Mouse (Mus musculus) adrenal gland, adult 2 months (tissue): ENCODE results near the gene Qrich1. TPM values are rescaled to one million over a fixed set of nuclear protein-coding genes. Genes with fewer than 3 reads are reported as not detected.

Experiments
- DNase-seq: peaks from one replicate; pipeline ENCODE4 v3.0.0; 2021
- polyA plus RNA-seq: library from polyadenylated mRNA; depleted of rRNA; stranded (reverse); fragments of >200 nt; gene quantifications from 2 replicates; pipeline ENCODE4 v1.2.3, GENCODE M21; 2012
- total RNA-seq, 2 experiments: library from RNA; stranded (reverse); gene quantifications; 2 replicates each; pipeline ENCODE4 v1.2.3; 2021

Qrich1 gene
- total and polyA plus RNA-seq, 3 experiments = 105 to 129 (median 126) TPM

DNA sequence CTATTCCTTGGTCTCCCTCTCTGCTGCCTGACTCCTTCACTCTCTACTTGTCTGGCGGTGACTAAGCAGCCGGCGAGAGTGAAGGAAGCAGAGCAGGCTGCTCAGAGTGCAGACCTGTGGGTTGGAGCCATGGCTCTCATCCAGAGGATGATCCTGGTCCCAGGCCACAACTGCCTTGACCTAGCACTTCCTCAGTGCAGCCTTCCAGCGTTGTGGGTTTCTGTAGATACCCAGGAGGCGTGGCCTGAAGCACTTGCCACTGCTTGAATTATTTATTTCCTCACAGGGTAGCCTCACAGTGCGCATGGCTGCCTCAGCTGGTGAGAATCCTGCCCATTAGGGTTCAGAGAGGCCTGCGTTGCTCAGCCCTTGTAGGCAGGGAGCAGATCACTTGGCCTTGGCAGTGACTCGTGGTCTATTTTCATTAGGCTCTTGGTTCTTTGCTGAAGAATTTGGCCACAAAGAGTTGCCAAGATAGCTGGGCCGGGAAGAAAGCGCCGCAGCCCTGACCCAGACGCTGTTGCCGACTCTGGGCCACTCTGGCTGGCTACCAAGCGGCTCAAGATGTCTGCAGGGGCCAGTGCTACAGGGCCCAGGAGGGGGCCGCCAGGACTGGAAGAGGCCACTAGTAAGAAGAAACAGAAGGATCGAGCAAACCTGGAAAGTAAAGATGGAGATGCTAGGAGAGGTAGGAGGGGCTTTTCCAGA is 24.4 kb upstream of the Qrich1 start:
- peak; percentile 94 for DNase-seq

DNA sequence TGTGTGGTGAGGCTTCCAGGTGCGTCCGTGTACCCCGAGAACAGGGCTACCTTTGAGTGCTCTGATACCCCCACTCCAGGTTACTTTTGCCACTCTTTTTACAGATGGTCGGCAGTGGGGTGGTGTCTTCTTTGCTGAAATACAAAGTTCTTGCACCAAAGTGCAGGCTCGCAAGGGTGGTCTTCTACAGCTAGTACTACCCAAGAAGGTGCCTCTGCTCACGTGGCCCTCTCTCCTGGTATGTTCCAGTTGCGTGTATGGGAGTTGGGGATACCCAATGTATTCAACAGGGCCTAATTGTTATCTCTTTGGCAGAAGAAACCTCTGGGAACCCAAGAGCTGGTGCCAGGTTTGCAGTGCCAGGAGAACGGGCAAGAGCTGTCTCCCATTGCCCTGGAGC is 23.4 kb upstream of the Qrich1 start:
- no peak for DNase-seq

GRCm38 (mm10) chr9:108494146-108494825 is 22.3 kb upstream of the Qrich1 start:
- no peak for DNase-seq

- no peak for DNase-seq
Measured at GRCm38 (mm10) chr9:108494905-108495304, 21.7 kb upstream of the Qrich1 start.

DNA sequence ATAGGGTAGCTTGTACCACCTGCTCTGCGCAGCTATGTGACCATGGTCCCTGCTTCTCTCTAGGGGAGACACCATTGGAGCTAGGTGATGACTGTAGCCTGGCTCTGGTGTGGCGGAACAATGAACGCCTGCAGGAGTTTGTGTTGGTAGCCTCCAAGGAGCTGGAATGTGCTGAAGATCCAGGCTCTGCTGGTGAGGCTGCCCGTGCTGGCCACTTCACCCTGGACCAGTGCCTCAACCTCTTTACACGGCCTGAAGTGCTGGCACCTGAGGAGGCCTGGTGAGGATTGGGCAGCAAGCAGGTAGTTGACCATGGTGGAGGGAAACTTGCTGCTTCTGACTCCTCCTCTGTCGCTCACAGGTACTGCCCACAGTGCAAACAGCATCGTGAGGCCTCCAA is 17.4 kb upstream of the Qrich1 start:
- no peak for DNase-seq

GRCm38 (mm10) chr9:108499943-108500342 is 16.7 kb upstream of the Qrich1 start:
- DNase-seq = no peak

DNA sequence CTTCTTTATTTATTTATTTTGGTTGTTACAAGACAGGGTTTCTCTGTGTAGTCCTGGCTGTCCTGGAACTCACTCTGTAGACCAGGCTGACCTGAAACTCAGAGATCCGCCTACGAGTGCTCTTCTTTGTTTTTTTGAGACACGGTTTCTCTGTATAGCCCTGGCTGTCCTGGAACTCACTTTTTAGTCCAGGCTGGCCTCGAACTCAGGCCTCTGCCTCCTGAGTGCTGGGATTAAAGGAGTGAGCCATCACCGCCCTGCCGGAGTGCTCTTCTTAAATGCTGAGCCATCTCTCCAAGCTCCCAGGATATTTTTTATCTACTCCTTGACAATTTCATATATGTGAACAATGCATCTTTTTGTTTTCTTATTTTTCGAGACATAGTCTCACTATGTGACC is 9.7 kb upstream of the Qrich1 start:
- peak; percentile 3 for DNase-seq

- peak; percentile 97 for DNase-seq
Measured at GRCm38 (mm10) chr9:108507619-108508434, 8.8 kb upstream of the Qrich1 start, which contains the start of gene Qars. Qars (plus strand) TSS chr9:108507706.

DNA sequence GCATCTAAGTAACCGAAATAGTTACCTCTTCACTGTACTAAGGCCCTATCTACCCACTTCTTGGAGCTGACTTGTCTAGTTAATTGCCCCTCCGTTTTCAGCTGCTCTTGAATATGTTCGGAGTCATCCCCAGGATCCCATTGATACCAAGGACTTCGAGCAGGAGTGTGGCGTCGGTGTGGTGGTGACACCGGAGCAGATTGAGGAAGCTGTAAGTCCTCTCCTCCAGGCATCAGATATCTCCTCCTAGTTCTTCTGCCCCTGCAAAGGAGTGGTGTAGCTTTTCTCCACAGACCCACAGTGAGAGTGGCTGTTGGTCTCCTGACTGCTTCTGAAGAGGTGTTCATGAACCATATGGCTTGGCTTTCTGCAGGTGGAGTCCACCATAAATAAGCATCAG is 7.8 kb upstream of the Qrich1 start:
- DNase-seq = peak; percentile 6

DNA sequence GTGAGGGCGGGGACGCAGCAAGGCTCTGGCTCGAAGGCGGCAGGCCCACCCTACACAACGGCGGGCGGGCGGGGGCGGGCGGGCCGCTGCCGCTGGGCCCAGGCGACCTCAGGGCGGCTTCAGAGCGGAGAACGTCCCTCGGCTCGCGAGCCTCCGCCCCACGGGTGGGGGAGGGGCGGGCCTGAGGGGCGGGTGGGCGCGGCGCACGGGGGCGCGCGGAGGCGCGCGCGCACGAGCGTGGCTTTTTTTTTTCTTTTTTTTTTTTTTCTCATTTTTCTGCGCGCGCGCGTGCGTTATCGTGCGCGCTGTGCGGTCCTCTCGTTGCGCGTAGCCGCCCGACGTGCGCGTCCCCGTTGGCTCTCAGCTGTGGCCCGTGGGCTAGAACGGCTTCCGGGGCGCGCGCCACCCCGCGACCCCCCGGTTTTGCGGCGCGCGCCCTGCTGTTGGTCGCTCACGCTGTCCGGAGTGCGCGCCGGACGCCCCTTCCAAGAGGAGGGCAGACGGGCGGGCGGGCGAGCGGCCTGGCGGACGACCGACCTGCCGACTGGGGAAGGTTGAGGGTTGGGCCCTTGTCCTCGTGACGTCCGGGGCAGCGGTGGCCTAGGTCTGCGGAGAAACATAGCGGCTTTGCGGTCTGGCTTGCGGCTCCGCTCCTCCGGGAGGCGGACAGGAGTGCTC is 786 bp downstream of the Qrich1 start:
- DNase-seq = peak; percentile 92

- DNase-seq = no peak
Measured at GRCm38 (mm10) chr9:108517931-108518332, 1.3 kb downstream of the Qrich1 start.

DNA sequence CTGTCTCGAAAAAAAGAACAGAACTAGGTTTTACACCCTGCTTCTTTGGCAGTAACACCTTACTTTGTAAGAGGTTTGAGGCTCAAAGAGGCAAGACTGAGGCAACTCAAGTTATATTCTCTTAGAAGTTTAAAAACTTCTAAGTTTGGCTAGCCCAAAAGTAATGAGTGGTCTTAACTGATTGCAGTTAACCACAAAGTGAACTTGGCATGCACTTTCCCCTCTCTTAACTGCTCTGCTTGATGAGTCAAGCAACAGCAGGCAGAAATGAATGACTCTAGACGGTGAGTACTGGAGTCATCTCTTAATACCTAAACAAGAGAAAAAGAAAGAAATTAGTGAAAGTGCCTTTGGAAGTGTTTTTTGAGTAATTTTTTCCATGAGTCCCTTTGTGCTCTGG is 5.0 kb downstream of the Qrich1 start:
- DNase-seq = no peak

- DNase-seq = no peak
Measured at GRCm38 (mm10) chr9:108523341-108523740, 6.7 kb downstream of the Qrich1 start.

- DNase-seq = no peak
Measured at GRCm38 (mm10) chr9:108525400-108525799, 8.8 kb downstream of the Qrich1 start.

GRCm38 (mm10) chr9:108530954-108531353 is 14.3 kb downstream of the Qrich1 start:
- no peak for DNase-seq

- DNase-seq = no peak
Measured at GRCm38 (mm10) chr9:108531496-108531895, 14.9 kb downstream of the Qrich1 start.

- no peak for DNase-seq
Measured at GRCm38 (mm10) chr9:108540846-108541245, 24.2 kb downstream of the Qrich1 start.

DNA sequence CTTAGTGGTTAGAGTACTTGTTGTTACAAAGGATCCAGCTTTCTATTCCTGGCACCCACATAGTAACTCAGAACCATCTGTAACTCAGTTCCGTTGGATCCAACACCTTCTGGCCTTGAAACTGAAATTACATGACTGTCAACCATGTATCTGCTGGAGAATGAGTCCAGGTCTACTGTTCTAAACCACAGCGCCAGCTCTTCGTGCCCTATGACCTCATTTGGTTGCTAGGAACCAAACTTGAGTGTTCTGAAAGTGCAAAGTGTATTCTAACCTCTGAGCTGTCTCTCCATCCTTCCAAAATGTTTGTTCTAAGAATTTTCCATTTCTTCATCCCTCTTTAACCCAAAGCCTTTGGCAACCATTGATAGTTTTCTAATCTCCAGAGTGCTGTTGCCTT is 29.4 kb downstream of the Qrich1 start:
- no peak for DNase-seq

GRCm38 (mm10) chr9:108546875-108547274 is 30.3 kb downstream of the Qrich1 start:
- no peak for DNase-seq

- no peak for DNase-seq
Measured at GRCm38 (mm10) chr9:108559169-108559568, 42.6 kb downstream of the Qrich1 start.

DNA sequence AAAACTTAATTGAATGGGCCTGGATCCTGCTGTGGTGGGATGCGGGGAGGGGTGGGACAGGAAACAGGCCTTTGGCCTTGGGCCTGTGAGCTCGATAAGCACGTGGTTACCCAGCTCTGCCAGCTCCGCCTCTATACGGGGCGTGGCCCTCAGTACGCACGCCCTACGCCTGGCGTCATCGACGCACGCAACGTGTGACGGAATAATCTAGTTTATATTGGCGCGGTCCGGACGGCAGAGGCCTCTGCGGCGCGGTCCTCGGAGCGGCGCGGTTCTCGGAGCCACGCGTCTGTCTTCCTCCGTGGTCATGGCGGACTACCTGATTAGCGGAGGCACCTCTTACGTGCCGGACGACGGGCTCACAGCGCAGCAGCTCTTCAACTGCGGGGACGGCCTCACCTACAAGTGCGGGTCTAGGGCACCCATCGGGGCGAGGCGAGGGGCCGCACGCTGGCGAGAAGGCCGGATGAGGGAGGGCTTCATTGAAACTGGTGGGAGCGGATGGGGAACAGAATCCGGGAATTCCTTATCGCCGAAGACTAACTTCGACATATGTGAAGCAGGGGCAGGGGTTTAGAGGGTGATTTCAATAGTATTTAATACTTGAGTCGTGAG is 43.7 kb downstream of the Qrich1 start, which contains the start of gene Impdh2:
Impdh2 (plus strand) TSS at position 60 of the 615 bp plus-strand sequence.
- peak; percentile 96 for DNase-seq

DNA sequence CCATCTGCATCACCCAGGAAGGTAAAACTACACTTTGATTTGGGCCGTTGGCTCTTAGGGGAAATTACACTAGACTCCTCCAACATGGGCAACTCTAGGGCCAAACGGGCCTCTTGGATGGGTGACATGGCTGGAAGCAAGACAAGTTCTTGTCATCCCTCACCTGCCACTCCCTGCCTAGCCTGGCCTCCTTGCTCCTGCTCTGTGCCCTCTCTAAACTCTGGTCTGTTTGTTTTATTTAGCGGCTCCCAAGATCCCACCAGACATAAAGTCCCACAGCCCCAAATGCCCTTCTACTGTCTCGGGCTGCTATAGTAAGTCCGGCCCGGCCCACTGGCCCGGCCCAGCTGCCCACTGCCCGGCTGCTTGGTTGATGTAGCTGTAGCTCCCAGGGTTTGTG is 47.1 kb downstream of the Qrich1 start:
- DNase-seq = no peak
